Mouse (Mus musculus): Measurements from ENCODE around the gene Tle3.

Gene Tle3

DNA sequence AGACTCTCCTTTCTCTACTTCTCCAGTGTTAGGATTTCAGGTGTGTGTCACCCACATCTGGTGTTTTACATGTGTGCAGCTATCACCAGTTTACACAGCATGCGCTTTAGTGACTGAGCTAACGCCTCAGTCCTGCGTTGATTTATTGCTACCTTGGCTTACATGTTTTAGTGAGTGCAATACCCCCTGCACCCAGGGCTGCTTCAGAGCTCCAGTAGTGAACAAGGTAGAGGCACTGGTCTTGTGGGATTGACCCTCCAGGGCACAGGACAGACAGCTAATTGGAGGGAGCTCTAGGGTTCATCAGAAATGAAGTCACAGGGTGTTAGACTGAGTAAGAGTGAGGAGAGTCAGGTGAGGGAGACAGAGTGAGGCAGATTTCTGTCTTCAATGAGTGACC is 12.4 kb upstream of the Tle3 start:
- no peak for DNase-seq

GRCm38 (mm10) chr9:61360163-61360562 is 12.0 kb upstream of the Tle3 start:
- no peak for DNase-seq

DNA sequence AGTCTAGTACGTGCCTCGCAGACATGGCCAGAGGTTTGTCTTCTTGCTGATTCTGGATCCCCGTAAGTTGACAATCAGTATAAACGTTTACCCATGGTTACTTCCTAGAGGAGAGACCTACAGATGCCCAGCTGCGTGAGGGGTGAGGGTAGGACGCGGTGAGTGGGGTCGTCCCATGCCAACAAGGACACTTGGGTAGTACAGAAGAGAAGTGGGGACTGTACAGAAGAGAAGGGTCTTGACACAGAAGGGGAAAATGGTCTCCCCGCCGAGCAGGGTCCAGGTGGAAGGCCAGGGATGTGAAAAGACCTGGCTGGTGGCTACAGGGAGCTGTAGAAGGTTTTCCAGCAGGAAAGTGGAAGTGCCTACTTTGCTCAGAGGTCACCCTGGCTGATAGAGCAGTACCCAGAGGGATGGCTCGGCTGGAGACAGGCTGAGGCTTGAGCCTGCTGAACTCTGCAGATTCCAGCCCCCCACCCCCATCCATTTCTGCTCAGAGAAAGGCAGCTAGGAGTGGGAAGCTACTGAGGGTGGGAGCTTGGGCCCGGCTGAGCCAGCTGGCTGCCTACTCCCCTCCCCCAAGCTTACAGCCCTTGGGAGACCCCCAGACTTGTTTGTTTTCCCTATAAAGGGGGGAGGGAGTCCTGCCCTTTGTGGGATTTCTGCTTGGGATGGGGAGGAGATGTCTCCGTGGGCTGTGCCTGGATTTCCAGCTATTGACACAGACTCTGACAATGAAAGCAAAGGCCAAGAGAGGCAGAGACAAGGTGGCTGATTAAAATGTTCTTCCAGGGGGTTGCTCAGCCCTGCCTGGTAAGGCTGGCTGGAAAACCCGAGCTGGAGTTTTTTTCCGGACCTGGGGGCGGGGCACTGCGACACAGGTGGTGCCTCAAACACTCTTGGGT is 11.2 kb upstream of the Tle3 start:
- DNase-seq: peak in 1 of 2 experiments; percentile 46

DNA sequence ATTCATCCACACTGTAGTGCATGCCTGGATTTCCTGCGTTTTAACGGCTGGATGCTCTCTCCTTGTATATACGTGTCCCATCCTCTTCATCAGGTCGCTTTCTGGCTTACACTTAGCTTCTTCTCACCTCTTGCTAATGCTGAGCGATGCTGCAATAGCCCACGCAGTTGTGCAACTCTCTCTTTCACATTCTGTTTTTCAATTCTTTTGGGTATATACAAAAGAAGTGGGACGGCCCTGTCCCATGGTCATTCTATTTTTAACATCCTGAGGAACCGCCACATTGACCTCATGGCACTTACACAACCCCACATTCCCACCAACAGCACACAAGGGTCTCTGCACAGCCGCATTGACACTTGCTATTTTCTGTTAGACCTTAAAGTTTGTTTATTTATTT is 9.0 kb upstream of the Tle3 start:
- no peak for DNase-seq

DNA sequence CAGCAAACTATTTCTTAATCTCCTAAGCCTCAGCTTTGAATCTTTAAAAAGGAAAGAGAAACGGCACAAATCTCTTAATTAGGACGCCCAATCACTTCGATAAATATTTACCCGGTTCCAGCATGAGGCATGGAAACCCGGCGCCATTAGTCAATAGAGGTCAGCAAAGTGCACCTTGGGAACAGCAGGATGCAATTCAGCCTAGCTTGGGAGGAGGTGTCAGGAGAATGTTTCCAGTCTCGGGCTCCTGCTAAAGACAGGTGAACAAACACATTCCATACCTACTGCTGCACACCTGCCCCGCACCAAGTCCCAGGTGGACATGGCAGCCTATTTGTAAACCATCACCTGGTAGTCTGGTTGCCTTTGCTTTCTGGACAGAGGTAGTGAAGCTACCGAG is 6.1 kb upstream of the Tle3 start:
- no peak for DNase-seq

DNA sequence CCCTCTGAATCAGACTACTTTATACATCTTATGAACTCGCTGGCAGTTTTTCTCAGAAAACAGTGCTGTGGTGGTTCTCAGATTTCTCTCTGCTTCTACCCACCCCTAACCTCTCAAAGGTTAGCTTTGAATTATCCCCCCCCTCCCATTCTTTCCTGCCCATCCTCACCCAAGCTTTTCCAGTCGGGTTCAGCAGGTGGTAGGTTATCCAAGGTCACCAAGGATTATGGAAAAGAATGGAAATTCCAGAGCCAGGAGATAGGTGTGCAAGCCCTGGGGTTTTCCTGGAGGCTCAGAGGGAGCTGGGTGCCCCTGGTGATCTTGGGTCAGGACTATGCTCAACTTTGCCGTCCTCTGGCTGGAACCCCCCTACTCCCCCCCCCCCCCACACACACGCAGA is 5.0 kb upstream of the Tle3 start:
- DNase-seq: no peak

GRCm38 (mm10) chr9:61367857-61368566 is 4.2 kb upstream of the Tle3 start:
- DNase-seq: peak; percentile 55 to 71

DNA sequence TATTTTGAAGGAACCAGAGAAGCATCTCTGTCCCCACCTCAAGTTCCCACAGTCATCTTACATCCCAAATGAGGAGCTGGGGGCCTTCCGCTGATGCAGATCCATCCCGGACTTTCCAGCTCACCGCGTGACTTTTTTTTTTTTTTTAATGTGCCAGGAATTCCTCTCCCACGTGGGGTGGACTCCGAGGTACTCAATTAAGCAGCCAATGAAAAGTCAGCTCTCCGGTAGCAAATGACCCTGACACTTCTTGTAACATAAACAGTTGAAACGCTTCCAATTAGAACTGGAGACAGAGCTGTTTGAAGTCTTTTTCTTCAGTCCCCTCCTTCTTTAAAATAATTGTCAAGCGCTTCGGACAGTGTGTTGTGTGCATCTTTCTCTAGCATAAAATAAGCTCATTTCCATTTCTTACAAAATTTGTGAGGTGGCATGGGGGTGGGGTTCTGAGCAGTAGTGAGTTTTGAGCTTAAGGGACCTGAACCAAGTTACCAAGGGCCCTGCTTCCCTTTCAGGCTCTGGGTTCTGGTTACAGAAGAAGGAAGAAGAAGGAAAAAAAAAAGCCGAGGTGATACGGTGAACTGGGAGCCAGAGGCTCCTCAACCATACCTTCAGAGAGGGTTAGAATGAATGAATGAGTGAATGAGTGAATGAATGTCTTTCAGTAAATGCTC is 3.5 kb upstream of the Tle3 start:
- peak; percentile 87 to 90 for DNase-seq

DNA sequence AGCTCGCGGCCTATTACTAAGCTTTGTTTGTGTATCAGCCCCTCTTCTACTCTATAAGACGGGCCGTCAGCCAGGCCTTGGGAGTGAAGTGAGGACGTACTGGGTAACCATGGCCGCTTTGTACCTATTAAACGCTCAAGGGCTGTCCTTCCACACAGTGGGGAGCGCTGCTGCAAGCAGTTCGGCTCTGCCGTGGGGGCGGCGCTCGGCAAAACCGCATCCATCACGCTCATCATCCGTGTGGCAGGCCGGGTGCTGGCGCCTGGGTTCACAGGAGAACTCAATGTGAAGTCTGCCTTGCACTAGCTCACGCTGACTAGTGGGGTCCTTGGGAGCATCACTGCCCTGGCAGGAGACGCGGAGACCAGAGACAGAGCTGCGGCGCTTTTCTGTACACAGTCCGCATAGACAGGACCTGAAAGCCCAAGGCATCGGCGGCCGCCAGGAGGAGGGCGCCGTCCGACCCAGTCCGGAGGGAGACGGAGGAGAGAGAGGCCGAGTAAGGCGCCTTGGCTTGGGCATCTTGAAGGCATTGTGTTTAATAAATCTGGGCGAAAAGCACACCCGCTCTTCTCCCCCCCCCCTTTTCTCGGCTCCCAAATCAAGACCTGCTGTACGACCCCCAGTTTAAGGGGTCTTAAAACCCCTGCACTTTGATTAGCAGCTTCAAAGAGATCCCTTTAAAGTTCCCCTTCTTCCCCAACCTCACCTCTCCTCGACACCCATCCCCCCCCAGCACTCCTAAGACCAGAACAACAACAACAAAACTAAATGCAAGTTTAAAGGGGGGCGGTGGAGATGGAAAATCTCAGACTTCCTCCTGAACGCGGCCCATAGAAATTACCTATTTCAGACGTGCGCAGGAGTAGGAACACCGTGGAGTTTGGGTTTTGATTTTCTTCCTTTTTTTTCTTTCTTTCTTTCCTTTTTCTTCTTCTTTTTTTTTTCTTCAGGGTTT is 2.6 kb upstream of the Tle3 start:
- DNase-seq: peak; percentile 61 to 73

DNA sequence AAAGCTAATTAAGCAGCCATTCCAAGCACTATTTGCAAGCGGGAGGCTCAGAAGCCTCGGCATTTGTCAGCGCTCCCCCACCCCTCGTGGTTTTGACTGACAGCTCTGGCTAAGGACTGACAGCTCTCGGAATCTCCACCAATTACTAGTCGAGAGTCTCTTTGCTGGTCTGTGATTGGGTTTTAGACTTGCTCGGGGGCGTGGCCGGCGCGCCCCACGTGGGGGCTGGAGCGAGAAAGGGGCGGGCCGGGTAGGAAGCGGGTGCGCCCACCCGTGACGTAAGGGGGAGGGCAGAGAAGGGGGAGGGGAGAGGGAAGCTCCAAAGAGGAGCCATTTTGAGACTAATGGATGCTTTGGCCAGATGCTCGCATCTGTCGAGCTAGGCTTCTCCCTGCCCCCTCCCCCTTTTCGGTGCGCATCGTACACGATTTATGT is 1.7 kb upstream of the Tle3 start:
- peak; percentile 99 for DNase-seq

- DNase-seq: peak; percentile 81 to 88
Observed at GRCm38 (mm10) chr9:61370889-61371754, 1.0 kb upstream of the Tle3 start.

DNA sequence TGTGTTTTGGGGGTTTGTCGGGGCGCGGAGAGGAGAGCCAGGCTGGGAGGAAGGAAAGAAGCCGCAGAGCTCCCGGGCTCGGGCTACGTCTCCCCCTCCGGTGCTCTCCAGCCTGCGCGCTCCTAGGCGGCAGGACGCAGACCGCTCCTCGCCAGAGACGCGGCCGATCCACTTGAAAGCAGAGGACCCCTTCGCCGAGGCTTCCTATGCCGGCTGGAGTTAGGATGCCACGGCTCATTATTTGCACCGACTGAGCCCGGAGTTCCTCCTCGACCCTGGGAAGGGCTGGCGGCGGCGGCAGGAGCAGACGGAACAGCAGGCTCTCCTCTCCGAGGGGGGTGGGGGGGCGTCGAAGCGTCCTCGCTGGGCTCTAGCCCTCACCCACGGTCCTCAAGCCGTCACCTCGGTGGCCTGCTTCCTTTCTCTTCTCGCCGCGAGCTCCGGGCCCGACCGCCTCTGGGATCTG is 377 bp downstream of the Tle3 start:
- DNase-seq: peak in 1 of 2 experiments; percentile 65

- peak; percentile 64 to 72 for DNase-seq
Observed at GRCm38 (mm10) chr9:61372976-61373633, 939 bp downstream of the Tle3 start.

DNA sequence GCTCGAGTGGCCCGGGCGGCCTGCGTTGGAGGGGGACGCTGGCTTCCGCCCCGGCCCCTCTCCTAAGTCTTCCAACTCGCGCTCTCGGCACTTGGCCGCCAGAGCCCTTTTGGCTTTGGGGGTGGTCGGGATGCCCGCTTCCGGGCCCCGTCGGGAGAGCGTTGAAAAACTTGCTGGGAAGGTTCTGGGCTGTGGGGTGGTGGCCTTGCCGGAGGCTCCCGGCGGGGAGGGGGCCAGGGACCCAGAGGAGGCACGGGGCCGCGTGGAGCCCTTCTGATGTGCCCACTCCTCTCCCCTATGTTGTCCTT is 1.4 kb downstream of the Tle3 start:
- peak in 1 of 2 experiments; percentile 65 for DNase-seq

DNA sequence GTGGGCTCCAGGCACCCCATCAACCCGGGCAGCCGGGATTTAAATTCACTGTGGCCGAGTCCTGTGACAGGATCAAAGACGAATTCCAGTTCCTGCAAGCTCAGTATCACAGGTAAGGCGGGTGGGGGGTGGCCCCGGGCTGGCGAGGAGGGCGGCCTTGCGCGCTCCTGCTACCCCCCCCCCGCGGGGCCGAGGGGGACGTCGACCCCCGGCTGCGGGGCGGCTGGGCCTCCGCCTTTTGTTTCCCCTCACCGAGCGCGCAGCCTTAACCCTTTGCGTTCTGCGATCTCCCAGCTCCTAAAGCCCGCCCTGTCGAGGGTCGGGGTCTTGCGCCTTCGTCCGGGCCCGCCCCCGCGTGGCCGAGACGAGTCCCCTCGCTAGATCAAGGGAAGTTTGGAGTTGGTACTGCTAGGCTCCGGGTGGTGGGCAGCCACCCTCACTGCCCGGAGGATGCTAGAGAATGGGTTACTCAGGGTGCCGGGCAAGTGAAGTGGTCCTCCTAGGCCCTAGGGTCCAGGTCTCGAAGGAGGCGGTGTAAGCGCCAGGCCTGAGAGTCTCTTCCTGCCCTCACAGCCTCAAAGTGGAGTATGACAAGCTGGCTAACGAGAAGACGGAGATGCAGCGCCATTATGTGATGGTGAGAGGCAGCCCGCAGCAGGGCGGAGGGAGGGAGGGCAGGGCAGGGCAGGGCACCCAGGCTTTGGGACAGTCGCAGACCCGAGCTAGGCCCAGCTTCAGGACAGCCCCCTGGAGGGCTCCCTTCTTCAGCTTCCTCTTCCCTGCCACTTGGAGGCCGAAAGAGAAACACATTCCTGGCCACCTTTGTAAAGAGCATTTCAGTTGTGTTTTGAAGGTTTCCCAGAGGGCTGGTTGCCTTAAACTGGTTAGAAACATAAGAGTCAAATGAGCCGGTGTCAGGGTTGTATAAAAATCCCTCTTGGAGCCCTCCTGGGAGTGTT is 2.1 kb downstream of the Tle3 start:
- peak; percentile 59 to 64 for DNase-seq

GRCm38 (mm10) chr9:61375002-61375401 is 2.8 kb downstream of the Tle3 start:
- no peak for DNase-seq

DNA sequence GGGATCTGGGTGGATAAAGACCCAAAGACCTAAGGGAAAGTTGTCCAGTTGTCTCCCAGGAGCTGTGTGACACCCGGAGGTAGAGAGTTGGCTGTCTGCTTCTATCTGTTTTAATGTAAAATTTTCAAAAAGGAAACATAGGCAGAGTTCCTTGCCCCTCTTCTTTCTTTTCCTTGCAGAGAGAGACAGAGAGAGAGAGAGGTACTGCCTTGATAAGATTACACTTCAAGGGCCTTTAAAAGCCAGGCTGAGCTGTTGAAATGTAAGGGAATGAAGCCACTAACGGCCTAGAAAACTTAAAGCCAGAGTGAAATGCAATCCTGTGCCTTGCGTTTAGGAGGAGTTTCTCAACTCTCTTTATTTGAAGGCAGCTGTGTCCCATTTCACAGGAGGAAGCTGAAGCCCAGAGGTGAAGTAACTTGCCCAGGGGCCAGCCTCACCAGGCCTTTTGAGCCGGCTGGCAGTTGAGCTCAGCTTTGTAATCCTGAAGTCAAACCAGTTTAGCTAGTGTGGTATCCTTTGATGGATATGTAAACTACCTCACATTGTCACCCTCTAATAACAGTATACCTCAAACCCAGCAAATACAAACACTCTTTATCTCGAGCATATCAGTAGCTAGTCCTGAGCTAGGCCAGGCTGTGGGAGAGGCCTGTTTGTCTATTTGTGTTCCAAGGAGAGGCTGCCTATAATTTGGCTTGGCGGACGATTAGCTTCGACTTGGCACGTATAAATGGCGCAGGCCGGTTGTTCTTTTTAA is 3.8 kb downstream of the Tle3 start:
- no peak for DNase-seq

DNA sequence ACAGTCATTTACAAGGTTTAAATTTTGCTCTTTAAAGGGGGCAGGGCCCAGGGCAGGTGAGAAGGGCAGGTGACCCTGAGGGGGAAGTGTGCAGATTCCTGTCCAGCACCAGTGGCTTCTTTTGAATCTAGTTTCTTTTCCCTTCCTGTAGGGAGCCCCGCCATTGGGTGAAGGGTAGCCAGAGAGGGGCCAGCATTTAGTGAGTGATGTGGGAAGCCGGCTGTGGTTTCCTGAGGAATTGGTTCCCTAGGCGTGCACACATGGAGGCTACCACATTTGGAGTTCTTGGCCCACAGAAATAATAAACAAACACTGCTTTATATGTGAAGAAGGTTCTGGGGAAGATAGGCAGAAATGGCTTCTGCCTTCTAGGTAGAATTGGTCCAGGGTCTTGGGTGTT is 4.5 kb downstream of the Tle3 start:
- DNase-seq: no peak

Measured in lung, postnatal 4 days (tissue).